Mouse (Mus musculus): ENCODE measurements at regions not wholly inside any gene's neighbourhood (a gene's known extent, or its start where the extent isn't known, plus 50 kb on each side); places are given as distances from the start of the nearest gene placed in this dataset.

- TF ChIP-seq GATA4 (IDR thresholded peaks at IDR 0.05; ENCODE audit: insufficient replicate concordance, low read length), result no peak
These were observed 190.1 kb upstream of the Ttc29 start for GRCm38 (mm10) chr8:78022986-78023385.

DNA sequence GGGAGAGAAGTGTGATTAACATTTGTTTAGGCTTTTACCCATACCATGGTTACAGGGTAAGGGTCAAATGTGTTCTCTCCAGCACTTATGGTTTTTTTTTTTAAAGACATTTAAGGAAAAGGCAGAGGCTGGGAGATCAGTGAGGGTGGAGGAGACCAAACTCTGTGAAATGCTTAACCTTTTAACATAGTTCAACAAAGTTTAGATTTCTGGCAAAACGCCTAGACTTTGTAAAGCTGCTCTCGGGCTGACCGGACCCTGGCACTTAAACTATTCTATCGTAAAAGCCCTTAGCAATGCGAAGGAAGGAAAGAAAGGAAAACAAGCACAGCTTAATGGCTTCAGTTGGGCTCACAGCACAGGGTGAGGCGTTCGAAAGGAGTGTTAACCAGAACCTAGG, 189.6 kb upstream of the Ttc29 start:
- no peak for TF ChIP-seq GATA4 (IDR thresholded peaks at IDR 0.05; ENCODE audit: insufficient replicate concordance, low read length)

GRCm38 (mm10) chr8:78023936-78024335, 189.2 kb upstream of the Ttc29 start:
- no peak for TF ChIP-seq GATA4 (IDR thresholded peaks at IDR 0.05; ENCODE audit: insufficient replicate concordance, low read length)

DNA sequence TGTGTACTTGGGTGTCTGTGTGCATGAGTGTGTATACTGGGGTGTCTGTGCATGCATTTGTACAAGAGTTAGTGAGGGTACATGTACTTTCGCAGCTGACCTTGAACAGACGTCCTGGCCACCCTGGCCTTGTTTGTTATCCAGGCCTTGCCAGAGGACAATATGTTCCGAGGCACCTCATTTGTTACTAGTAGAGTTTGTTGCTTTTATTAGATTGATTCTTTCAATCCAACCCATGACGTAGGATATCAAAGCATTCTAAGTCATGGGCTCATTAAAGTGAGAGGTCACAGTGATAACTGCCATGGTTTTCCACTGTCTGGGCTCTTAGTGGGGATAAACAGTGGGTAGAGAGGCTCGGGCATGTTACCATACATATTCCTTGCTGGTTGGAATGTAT, 188.1 kb upstream of the Ttc29 start:
- TF ChIP-seq GATA4 (IDR thresholded peaks at IDR 0.05; ENCODE audit: insufficient replicate concordance, low read length), result no peak

GRCm38 (mm10) chr8:78027371-78027770, 185.7 kb upstream of the Ttc29 start:
- TF ChIP-seq GATA4 (IDR thresholded peaks at IDR 0.05; ENCODE audit: insufficient replicate concordance, low read length), result no peak

GRCm38 (mm10) chr8:78028928-78029327, 184.2 kb upstream of the Ttc29 start:
- TF ChIP-seq GATA4 (IDR thresholded peaks at IDR 0.05; ENCODE audit: insufficient replicate concordance, low read length), result no peak

- no peak for TF ChIP-seq GATA4 (IDR thresholded peaks at IDR 0.05; ENCODE audit: insufficient replicate concordance, low read length)
These were observed 181.3 kb upstream of the Ttc29 start for GRCm38 (mm10) chr8:78031811-78032210.

DNA sequence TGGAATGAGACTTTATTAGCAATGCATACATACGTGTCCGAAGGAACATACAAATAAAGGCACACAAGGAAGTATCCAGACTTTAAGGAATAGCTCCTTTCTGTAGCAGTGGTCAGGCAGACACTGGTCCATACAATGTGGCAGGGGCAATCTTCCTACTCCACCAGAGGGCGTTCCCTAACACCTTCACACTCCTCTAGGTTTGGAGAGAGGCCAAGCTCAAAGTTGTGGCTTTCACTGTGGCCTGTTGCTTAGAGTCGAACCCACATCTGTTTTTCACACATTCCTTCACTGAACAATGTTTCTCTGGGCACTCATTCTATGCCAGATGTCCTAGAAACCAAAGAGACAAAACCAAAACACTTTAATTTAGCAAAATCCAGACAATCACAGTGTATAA, 178.4 kb upstream of the Ttc29 start:
- TF ChIP-seq GATA4 (IDR thresholded peaks at IDR 0.05; ENCODE audit: insufficient replicate concordance, low read length), result no peak

GRCm38 (mm10) chr8:78037218-78037617, 175.9 kb upstream of the Ttc29 start:
- no peak for TF ChIP-seq GATA4 (IDR thresholded peaks at IDR 0.05; ENCODE audit: insufficient replicate concordance, low read length)

DNA sequence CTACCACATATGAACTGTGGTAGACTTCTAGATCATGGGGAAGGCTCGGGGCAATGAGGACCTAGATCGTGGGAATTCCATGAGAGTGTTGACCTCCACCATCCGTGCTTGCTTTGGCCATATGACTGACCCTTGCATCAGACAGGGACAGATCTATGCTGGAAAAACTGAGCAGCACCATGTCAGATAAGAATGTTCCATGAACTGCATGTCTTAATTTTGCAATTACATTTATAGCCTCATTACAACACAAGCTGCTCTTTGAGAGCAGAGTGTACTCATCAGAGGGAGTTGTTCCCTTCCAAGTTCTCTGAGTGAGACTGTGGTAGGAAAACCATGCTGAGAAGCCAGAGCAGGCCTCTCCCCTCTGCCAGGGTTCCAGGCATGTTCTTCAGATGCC, 166.4 kb upstream of the Ttc29 start:
- no peak for TF ChIP-seq GATA4 (IDR thresholded peaks at IDR 0.05; ENCODE audit: insufficient replicate concordance, low read length)

DNA sequence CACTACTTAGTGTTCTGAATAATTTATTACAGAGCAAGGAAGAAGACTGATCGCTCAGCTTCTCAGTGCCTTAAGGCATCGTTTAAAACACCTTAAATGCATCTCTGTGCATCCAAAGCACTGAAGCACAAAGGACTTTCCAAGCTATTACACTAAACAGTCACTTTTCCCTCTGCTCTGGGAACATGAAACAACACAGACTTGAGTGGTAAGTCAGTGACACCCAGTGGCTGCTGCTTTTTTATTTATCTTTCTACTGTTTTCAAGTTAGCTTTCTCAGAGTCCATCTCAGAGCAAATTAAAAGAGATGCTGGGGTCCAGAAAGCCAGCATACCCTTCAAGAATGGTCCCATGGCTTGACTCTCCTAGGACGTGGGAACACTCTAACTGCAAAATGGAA, 162.3 kb upstream of the Ttc29 start:
- no peak for TF ChIP-seq GATA4 (IDR thresholded peaks at IDR 0.05; ENCODE audit: insufficient replicate concordance, low read length)

- TF ChIP-seq GATA4 (IDR thresholded peaks at IDR 0.05; ENCODE audit: insufficient replicate concordance, low read length), result no peak
These were observed 158.7 kb upstream of the Ttc29 start for GRCm38 (mm10) chr8:78054435-78054834.

DNA sequence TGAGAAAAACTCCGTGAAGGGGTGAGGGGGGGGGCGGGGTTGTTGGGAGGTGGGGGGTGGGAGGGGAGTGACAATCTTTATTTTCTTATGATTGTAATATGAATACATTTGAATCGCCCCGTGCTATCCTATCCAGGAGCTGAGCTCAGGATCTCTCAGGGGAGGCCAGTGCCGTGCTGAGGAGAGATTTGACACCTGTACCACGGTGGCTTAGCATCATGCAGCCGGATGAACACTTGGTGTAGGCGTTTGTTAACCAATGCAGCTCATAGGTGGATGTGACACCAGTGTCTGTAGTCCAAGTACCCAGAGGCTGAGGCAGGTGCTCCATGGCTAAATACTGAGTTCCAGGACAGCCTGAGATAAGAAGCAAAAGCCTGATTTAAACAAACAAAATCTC, 158.2 kb upstream of the Ttc29 start:
- no peak for TF ChIP-seq GATA4 (IDR thresholded peaks at IDR 0.05; ENCODE audit: insufficient replicate concordance, low read length)

DNA sequence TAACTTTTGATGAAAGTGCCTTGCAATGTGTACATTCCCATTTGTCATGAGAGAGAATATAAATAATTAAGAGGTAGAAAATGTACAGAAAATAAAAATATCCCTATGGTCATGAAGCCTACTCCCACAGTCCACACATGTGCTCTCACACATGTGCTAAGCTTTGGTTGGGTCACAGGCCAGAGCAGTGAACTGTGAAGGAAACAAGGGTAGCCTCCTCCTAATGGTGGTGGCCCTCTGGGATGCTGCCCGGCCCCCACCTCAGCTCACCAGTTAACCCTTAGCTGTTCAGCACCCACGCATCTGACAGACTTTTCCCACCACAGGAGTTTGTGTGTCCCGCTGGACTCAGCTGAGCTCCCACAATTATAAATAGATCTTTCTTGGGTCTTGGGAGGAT, 157.6 kb upstream of the Ttc29 start:
- no peak for TF ChIP-seq GATA4 (IDR thresholded peaks at IDR 0.05; ENCODE audit: insufficient replicate concordance, low read length)

- TF ChIP-seq GATA4 (IDR thresholded peaks at IDR 0.05; ENCODE audit: insufficient replicate concordance, low read length), result no peak
These were observed 155.7 kb upstream of the Ttc29 start for GRCm38 (mm10) chr8:78057357-78057756.

- no peak for TF ChIP-seq GATA4 (IDR thresholded peaks at IDR 0.05; ENCODE audit: insufficient replicate concordance, low read length)
These were observed 151.0 kb upstream of the Ttc29 start for GRCm38 (mm10) chr8:78061827-78062719.

- no peak for TF ChIP-seq GATA4 (IDR thresholded peaks at IDR 0.05; ENCODE audit: insufficient replicate concordance, low read length)
These were observed 149.6 kb upstream of the Ttc29 start for GRCm38 (mm10) chr8:78063529-78063928.
